Mouse (Mus musculus): ENCODE results near the gene Shc3. TPM values are rescaled to one million over a fixed set of nuclear protein-coding genes. Genes with fewer than 3 reads are reported as not detected.

Shc3 gene
- polyA plus RNA-seq, 1 experiment from 2014 or later: 3.4 TPM

DNA sequence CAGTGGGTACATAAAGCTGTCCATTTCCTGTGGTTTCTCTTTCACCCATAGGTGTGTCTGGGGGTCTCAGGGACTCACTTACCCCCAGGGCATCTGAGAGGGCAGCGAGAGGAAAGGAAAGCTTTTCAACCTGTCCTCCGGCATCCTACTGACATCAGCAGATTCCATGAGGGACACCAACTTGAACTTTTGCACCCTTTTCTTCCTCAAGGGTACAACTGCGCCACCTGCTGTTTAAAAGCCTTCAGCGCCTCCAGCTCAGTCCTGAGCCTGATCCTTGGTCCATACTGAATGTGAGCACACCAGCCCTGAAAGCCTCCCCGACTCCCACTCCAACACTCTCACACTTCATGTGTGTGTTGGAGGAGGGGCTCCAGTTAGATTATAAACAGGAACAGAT, 144.6 kb downstream of the Shc3 start:
- no peak overlapping the region for H3K4me3 ChIP-seq (ENCODE audit: low read depth, low read length)
- no peaks in the 10 kb centered on the region for H3K4me1 ChIP-seq (replicated peaks; ENCODE audit: control insufficient read depth, insufficient read depth, low read length)
- ATAC-seq (ENCODE audit: low FRiP score) (no peak), DNase-seq (ENCODE audit: low spot score) (peak; percentile 83)
- H3K4me2 ChIP-seq (replicated peaks; ENCODE audit: low read depth, low read length): no peak overlapping the region
- WGBS: 25% methylated on average over 5 of the region's 5 CpGs
- H3K9ac ChIP-seq (ENCODE audit: low read depth, low read length): no peak overlapping the region
- no peaks in the 10 kb centered on the region for H3K9me3 ChIP-seq (ENCODE audit: control insufficient read depth, low read length)
- H3K36me3 ChIP-seq (ENCODE audit: control insufficient read depth, insufficient read depth, low read length): no peaks in the 10 kb centered on the region
- no peaks in the 10 kb centered on the region for H3K27me3 ChIP-seq (ENCODE audit: control insufficient read depth, insufficient read depth, low read length)
- H3K27ac ChIP-seq (ENCODE audit: low read depth, low read length): no peak overlapping the region

DNA sequence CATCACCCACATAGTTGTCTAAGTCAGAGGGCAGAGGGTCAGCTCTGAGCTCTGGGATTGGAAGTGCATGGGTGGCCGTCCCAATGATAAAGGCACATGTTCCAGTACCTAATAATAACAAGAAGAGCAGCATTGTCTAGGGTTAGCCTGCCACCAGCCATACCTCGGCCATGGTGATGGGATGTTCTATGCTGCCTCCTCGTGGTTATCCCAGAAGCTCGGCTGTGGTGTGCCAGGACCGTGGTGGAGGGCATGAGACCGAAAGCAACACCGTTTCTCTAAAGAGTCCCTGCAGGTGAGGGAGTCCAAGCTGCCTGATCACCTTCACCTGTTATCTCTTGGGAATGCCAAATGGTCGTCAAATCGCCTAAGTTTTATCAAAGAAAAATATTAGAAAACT, 145.6 kb downstream of the Shc3 start:
- Histone ChIP-seq H3K4me1 (replicated peaks; ENCODE audit: control insufficient read depth, insufficient read depth, low read length) (no peaks in the 10 kb centered on the region), H3K27ac (ENCODE audit: low read depth, low read length) (no peak overlapping the region), H3K27me3 (ENCODE audit: control insufficient read depth, insufficient read depth, low read length) (no peaks in the 10 kb centered on the region), H3K4me3 (ENCODE audit: low read depth, low read length) (no peak overlapping the region), H3K4me2 (replicated peaks; ENCODE audit: low read depth, low read length) (no peak overlapping the region), H3K9me3 (ENCODE audit: control insufficient read depth, low read length) (no peaks in the 10 kb centered on the region), H3K9ac (ENCODE audit: low read depth, low read length) (no peak overlapping the region), H3K36me3 (ENCODE audit: control insufficient read depth, insufficient read depth, low read length) (no peaks in the 10 kb centered on the region)
- ATAC-seq (ENCODE audit: low FRiP score): no peak
- 72% methylated on average over 9 of the region's 9 CpGs for WGBS
- no peak for DNase-seq (ENCODE audit: low spot score)

DNA sequence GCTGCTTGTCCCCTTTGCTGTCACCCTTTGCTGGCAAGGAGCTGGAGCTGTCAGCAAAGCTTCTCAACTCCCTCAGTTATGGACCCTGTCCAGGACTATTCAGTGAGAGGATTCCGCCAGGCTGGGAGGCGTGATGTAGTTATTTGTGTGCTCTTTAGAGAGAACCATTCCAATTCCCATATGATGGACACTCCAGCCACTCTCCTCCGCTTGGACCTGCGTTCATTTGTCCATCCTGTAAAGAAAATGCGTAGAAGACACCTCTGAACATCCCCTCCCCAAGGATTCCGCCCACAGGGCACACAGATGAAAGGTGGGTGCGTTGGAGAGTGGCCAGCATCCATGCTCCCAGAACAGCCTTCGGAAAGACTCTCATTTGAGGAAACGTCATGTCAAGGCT, 148.4 kb downstream of the Shc3 start:
- Histone ChIP-seq H3K4me3 (ENCODE audit: low read depth, low read length) (no peak overlapping the region), H3K27ac (ENCODE audit: low read depth, low read length) (no peak overlapping the region), H3K36me3 (ENCODE audit: control insufficient read depth, insufficient read depth, low read length) (no peaks in the 10 kb centered on the region), H3K4me2 (replicated peaks; ENCODE audit: low read depth, low read length) (no peak overlapping the region), H3K27me3 (ENCODE audit: control insufficient read depth, insufficient read depth, low read length) (no peaks in the 10 kb centered on the region), H3K4me1 (replicated peaks; ENCODE audit: control insufficient read depth, insufficient read depth, low read length) (peaks cover 2% of the 10 kb centered on the region), H3K9ac (ENCODE audit: low read depth, low read length) (no peak overlapping the region), H3K9me3 (ENCODE audit: control insufficient read depth, low read length) (no peaks in the 10 kb centered on the region)
- ATAC-seq (ENCODE audit: low FRiP score): no peak
- WGBS: 88% methylated on average over 9 of the region's 9 CpGs
- no peak for DNase-seq (ENCODE audit: low spot score)

DNA sequence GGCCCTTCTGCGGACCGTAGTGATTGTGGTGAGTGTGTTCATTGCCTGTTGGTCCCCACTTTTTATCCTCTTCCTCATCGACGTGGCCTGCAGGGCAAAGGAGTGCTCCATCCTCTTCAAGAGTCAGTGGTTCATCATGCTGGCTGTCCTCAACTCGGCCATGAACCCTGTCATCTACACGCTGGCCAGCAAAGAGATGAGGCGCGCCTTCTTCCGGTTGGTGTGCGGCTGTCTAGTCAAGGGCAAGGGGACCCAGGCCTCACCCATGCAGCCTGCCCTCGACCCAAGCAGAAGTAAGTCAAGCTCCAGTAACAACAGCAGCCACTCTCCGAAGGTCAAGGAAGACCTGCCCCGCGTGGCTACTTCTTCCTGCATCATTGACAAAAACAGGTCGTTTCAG, 149.7 kb downstream of the Shc3 start:
- H3K27me3 ChIP-seq (ENCODE audit: control insufficient read depth, insufficient read depth, low read length): no peaks in the 10 kb centered on the region
- 88% methylated on average over 15 of the region's 15 CpGs for WGBS
- no peak overlapping the region for H3K9ac ChIP-seq (ENCODE audit: low read depth, low read length)
- H3K9me3 ChIP-seq (ENCODE audit: control insufficient read depth, low read length): no peaks in the 10 kb centered on the region
- H3K4me3 ChIP-seq (ENCODE audit: low read depth, low read length): no peak overlapping the region
- H3K36me3 ChIP-seq (ENCODE audit: control insufficient read depth, insufficient read depth, low read length): no peaks in the 10 kb centered on the region
- no peak for DNase-seq (ENCODE audit: low spot score)
- H3K27ac ChIP-seq (ENCODE audit: low read depth, low read length): no peak overlapping the region
- ATAC-seq (ENCODE audit: low FRiP score): no peak
- peaks cover 2% of the 10 kb centered on the region for H3K4me1 ChIP-seq (replicated peaks; ENCODE audit: control insufficient read depth, insufficient read depth, low read length)
- no peak overlapping the region for H3K4me2 ChIP-seq (replicated peaks; ENCODE audit: low read depth, low read length)

DNA sequence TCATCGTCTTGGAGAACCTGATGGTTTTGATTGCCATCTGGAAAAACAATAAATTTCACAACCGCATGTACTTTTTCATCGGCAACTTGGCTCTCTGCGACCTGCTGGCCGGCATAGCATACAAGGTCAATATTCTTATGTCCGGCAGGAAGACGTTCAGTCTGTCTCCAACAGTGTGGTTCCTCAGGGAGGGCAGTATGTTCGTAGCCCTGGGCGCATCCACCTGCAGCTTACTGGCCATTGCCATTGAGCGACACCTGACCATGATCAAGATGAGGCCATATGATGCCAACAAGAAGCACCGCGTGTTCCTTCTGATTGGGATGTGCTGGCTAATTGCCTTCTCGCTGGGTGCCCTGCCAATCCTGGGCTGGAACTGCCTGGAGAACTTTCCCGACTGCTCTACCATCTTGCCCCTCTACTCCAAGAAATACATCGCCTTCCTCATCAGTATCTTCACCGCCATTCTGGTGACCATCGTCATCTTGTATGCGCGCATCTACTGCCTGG, 150.2 kb downstream of the Shc3 start:
- H3K4me3 ChIP-seq (ENCODE audit: low read depth, low read length): no peak overlapping the region
- H3K36me3 ChIP-seq (ENCODE audit: control insufficient read depth, insufficient read depth, low read length): no peaks in the 10 kb centered on the region
- ATAC-seq (ENCODE audit: low FRiP score) (peak; percentile 43; the same call in 1 of the 2 replicates), DNase-seq (ENCODE audit: low spot score) (no peak)
- no peaks in the 10 kb centered on the region for H3K9me3 ChIP-seq (ENCODE audit: control insufficient read depth, low read length)
- no peaks in the 10 kb centered on the region for H3K27me3 ChIP-seq (ENCODE audit: control insufficient read depth, insufficient read depth, low read length)
- 79% methylated on average over 19 of the region's 19 CpGs for WGBS
- no peak overlapping the region for H3K27ac ChIP-seq (ENCODE audit: low read depth, low read length)
- H3K4me1 ChIP-seq (replicated peaks; ENCODE audit: control insufficient read depth, insufficient read depth, low read length): peaks cover 2% of the 10 kb centered on the region
- 0 out of 2 replicates have a peak overlapping the region, but pooled peaks have one; percentile 18 for H3K4me2 ChIP-seq (replicated peaks; ENCODE audit: low read depth, low read length)
- H3K9ac ChIP-seq (ENCODE audit: low read depth, low read length): peak overlapping the region; percentile 15; the same call in 1 of the 2 replicates

DNA sequence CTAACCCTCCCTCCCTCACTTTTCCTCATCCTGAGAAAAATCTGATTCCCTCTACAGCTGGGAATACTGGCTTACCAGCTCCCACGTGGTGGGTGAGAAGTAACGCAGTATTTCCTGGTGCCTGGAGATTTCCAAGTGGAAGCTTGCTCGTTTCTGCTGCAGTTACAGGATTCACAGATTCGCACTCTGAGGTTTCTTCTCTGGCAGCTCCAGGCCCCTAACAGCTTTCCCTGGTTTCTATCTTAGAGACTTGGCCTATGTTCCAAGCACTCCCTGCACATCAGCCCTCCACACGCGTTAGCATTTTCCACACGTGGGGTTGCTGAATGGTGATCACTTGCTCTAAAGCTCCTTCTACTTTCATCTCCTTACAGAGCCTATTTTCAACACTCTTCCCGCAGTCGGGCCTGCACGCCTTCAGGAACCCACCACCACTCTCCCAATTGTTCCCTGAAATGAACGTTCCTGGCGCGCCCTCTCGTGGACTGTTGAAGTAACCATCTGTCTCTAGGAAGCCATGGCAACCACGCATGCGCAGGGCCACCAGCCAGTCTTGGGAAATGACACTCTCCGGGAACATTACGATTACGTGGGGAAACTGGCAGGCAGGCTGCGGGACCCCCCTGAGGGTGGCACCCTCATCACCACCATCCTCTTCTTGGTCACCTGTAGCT, 150.8 kb downstream of the Shc3 start:
- Histone ChIP-seq H3K27ac (ENCODE audit: low read depth, low read length) (0 out of 2 replicates have a peak overlapping the region, but pooled peaks have one; percentile 24), H3K9me3 (ENCODE audit: control insufficient read depth, low read length) (no peaks in the 10 kb centered on the region), H3K9ac (ENCODE audit: low read depth, low read length) (peak overlapping the region; percentile 46), H3K36me3 (ENCODE audit: control insufficient read depth, insufficient read depth, low read length) (no peaks in the 10 kb centered on the region), H3K4me2 (replicated peaks; ENCODE audit: low read depth, low read length) (peak overlapping the region; percentile 31), H3K27me3 (ENCODE audit: control insufficient read depth, insufficient read depth, low read length) (no peaks in the 10 kb centered on the region), H3K4me3 (ENCODE audit: low read depth, low read length) (peak overlapping the region; percentile 22; the same call in 1 of the 2 replicates), H3K4me1 (replicated peaks; ENCODE audit: control insufficient read depth, insufficient read depth, low read length) (peaks cover 2% of the 10 kb centered on the region)
- DNase-seq (ENCODE audit: low spot score): peak; percentile 99
- 7% methylated on average over 20 of the region's 20 CpGs for WGBS
- peak; percentile 86 for ATAC-seq (ENCODE audit: low FRiP score)

DNA sequence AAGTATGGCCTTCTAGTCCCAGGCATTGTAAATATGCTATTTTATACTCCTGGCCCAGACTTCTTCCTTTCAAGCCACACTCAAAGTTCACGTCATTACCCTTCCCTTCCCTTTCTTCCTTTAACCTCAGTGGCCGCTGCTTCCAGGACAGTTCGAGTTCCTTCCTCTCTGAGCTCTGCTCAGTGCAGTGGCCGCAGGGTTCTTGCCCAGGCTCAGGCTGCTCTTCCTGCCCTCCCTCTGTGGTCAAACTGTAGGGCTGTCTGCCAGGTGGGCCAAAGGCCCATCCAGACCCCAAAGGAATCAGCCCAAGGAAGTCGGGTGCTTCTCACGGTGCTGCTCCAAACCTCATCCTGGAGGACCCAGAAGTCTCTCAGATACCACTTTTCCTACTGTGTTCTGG, 151.4 kb downstream of the Shc3 start:
- H3K4me1 ChIP-seq (replicated peaks; ENCODE audit: control insufficient read depth, insufficient read depth, low read length): peaks cover 2% of the 10 kb centered on the region
- no peaks in the 10 kb centered on the region for H3K36me3 ChIP-seq (ENCODE audit: control insufficient read depth, insufficient read depth, low read length)
- H3K4me3 ChIP-seq (ENCODE audit: low read depth, low read length): peak overlapping the region; percentile 22; the same call in 1 of the 2 replicates
- ATAC-seq (ENCODE audit: low FRiP score): no peak
- H3K27me3 ChIP-seq (ENCODE audit: control insufficient read depth, insufficient read depth, low read length): no peaks in the 10 kb centered on the region
- 61% methylated on average over 6 of the region's 6 CpGs for WGBS
- peak overlapping the region; percentile 46 for H3K9ac ChIP-seq (ENCODE audit: low read depth, low read length)
- no peak for DNase-seq (ENCODE audit: low spot score)
- peak overlapping the region; percentile 31 for H3K4me2 ChIP-seq (replicated peaks; ENCODE audit: low read depth, low read length)
- 0 out of 2 replicates have a peak overlapping the region, but pooled peaks have one; percentile 24 for H3K27ac ChIP-seq (ENCODE audit: low read depth, low read length)
- H3K9me3 ChIP-seq (ENCODE audit: control insufficient read depth, low read length): no peaks in the 10 kb centered on the region

DNA sequence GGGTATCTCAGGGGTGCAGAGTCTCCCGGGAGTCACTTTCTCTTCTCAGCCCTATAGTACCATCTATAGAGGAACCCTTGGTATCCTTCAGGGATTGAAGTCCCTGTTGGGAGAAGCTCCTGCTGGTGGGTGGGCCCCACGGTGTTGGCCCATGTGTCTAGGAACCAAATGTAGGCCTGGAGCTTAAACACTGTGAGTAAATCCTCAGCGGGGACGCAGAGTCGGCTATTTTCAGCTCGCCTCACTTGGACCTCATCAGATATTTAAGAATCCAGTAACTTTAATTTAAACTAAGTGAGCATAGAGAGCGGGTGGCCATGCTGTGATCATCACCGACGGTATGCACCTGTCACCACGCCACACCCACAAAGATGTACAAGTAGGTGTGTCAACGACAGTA, 152.5 kb downstream of the Shc3 start:
- H3K27ac ChIP-seq (ENCODE audit: low read depth, low read length): no peak overlapping the region
- 92% methylated on average over 11 of the region's 11 CpGs for WGBS
- H3K4me2 ChIP-seq (replicated peaks; ENCODE audit: low read depth, low read length): no peak overlapping the region
- no peak for ATAC-seq (ENCODE audit: low FRiP score)
- no peak overlapping the region for H3K4me3 ChIP-seq (ENCODE audit: low read depth, low read length)
- no peaks in the 10 kb centered on the region for H3K36me3 ChIP-seq (ENCODE audit: control insufficient read depth, insufficient read depth, low read length)
- H3K4me1 ChIP-seq (replicated peaks; ENCODE audit: control insufficient read depth, insufficient read depth, low read length): peaks cover 2% of the 10 kb centered on the region
- H3K27me3 ChIP-seq (ENCODE audit: control insufficient read depth, insufficient read depth, low read length): no peaks in the 10 kb centered on the region
- no peak overlapping the region for H3K9ac ChIP-seq (ENCODE audit: low read depth, low read length)
- H3K9me3 ChIP-seq (ENCODE audit: control insufficient read depth, low read length): no peaks in the 10 kb centered on the region
- DNase-seq (ENCODE audit: low spot score): no peak

DNA sequence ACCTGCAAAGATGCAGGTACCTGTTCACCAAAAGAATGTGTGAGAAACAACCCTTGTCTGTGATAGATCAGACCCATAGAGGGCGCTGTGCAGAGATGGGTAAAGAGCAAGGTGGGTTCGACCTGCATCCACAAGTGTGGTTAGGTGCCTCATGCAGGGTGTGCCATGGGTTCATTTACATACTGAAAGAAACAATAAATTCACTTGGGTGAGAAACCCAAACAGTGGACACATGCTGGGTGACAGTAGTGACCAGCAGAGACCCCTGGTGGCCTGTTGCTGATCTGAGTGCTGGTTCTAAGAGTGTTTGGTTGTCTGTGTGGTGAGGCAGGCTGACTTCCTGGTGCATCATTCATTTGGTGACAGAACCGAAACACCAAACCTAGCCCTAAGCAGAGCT, 155.8 kb downstream of the Shc3 start:
- Histone ChIP-seq H3K9ac (ENCODE audit: low read depth, low read length) (no peak overlapping the region), H3K4me1 (replicated peaks; ENCODE audit: control insufficient read depth, insufficient read depth, low read length) (peaks cover 5% of the 10 kb centered on the region), H3K27ac (ENCODE audit: low read depth, low read length) (no peak overlapping the region), H3K27me3 (ENCODE audit: control insufficient read depth, insufficient read depth, low read length) (peaks cover 7% of the 10 kb centered on the region; the same call in 1 of the 2 replicates), H3K4me2 (replicated peaks; ENCODE audit: low read depth, low read length) (no peak overlapping the region), H3K9me3 (ENCODE audit: control insufficient read depth, low read length) (no peaks in the 10 kb centered on the region), H3K4me3 (ENCODE audit: low read depth, low read length) (no peak overlapping the region), H3K36me3 (ENCODE audit: control insufficient read depth, insufficient read depth, low read length) (no peaks in the 10 kb centered on the region)
- WGBS: 70% methylated on average over 3 of the region's 3 CpGs
- ATAC-seq (ENCODE audit: low FRiP score) (no peak), DNase-seq (ENCODE audit: low spot score) (no peak)

All from hindbrain, embryonic 11.5 days (tissue).